Mouse (Mus musculus) layer of hippocampus, adult 9-10 months (tissue): ENCODE measurements around the gene Jund.

Experiments
- DNase-seq: peaks from one replicate; pipeline ENCODE4 v3.0.0; 2022; ENCODE audit warnings: low spot score

The Jund gene

GRCm38 (mm10) chr8:70699834-70700554 lies 1.2 kb downstream of the Jund start:
- no peak for DNase-seq

GRCm38 (mm10) chr8:70700555-70700922 lies 1.8 kb downstream of the Jund start:
- peak; percentile 71 for DNase-seq

GRCm38 (mm10) chr8:70701048-70701981 lies 2.6 kb downstream of the Jund start:
- no peak for DNase-seq

- no peak for DNase-seq
Observed at GRCm38 (mm10) chr8:70701982-70702841, 3.5 kb downstream of the Jund start.

- no peak for DNase-seq
Observed at GRCm38 (mm10) chr8:70702842-70703182, 4.1 kb downstream of the Jund start.

GRCm38 (mm10) chr8:70703287-70703686 lies 4.5 kb downstream of the Jund start, which contains the start of gene Iqcn:
Gene Iqcn (plus strand): TSS chr8:70703457.
- DNase-seq, result no peak

- no peak for DNase-seq
Observed at GRCm38 (mm10) chr8:70708281-70708680, 9.5 kb downstream of the Jund start.

GRCm38 (mm10) chr8:70709794-70710193 lies 11.0 kb downstream of the Jund start:
- no peak for DNase-seq

- no peak for DNase-seq
Observed at GRCm38 (mm10) chr8:70710296-70710695, 11.5 kb downstream of the Jund start.

- DNase-seq, result no peak
Observed at GRCm38 (mm10) chr8:70711041-70711440, 12.3 kb downstream of the Jund start.

GRCm38 (mm10) chr8:70713991-70714390 lies 15.2 kb downstream of the Jund start:
- DNase-seq, result no peak

GRCm38 (mm10) chr8:70715086-70715485 lies 16.3 kb downstream of the Jund start:
- no peak for DNase-seq

GRCm38 (mm10) chr8:70716521-70717400 lies 18.0 kb downstream of the Jund start:
- no peak for DNase-seq

- no peak for DNase-seq
Observed at GRCm38 (mm10) chr8:70718297-70718696, 19.5 kb downstream of the Jund start, which contains the start of gene Gm3336. Gene Gm3336 (plus strand): TSS chr8:70718543.

GRCm38 (mm10) chr8:70719796-70720270 lies 21.1 kb downstream of the Jund start:
- no peak for DNase-seq

- peak; percentile 86 for DNase-seq
Observed at GRCm38 (mm10) chr8:70720739-70721138, 22.0 kb downstream of the Jund start.

- DNase-seq, result no peak
Observed at GRCm38 (mm10) chr8:70721601-70722000, 22.9 kb downstream of the Jund start.

GRCm38 (mm10) chr8:70723486-70724210 lies 24.9 kb downstream of the Jund start, which contains the start of gene Pde4c:
Gene Pde4c (plus strand): TSS chr8:70723720.
- DNase-seq, result no peak

GRCm38 (mm10) chr8:70724216-70724615 lies 25.5 kb downstream of the Jund start:
- no peak for DNase-seq

GRCm38 (mm10) chr8:70725792-70726447 lies 27.2 kb downstream of the Jund start:
- DNase-seq, result no peak
